Mouse (Mus musculus) C3H10T1/2 (cell line): ENCODE data around the gene Vmn1r112. TPM values are rescaled to one million over a fixed set of nuclear protein-coding genes. Genes with fewer than 3 reads are reported as not detected.

Experiments used
- polyA plus RNA-seq, 2 experiments: library from polyadenylated mRNA; unstranded; fragments of >200 nt; fragmentation: generic; extraction: Trizol; gene quantifications; one replicate each; pipeline ENCODE4 v1.2.1; 2012; ENCODE audit warnings: missing spikeins in 2 of 2

Vmn1r112 gene
- polyA plus RNA-seq = not detected

DNA sequence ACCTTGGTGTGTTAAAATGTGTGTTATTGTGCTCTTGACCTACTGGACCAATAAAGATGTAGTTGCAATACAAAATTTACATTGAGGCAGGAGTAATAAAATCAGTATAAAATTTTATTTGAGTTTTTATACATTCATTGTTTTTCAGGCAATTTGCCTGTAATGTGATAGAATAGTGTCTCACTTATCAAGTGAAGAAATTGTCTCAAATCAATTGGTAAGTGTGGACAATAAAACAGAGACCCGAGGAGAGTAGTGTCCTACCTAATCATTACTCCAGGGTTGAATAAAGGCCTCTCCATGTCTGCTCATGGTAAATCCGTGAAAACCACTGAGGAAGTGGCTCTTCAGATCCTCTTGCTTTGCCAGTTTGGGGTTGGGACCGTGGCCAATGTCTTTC lies at the start of gene Vmn1r112:
Vmn1r112 (plus strand) TSS at position 301 of the 400 bp plus-strand sequence.

DNA sequence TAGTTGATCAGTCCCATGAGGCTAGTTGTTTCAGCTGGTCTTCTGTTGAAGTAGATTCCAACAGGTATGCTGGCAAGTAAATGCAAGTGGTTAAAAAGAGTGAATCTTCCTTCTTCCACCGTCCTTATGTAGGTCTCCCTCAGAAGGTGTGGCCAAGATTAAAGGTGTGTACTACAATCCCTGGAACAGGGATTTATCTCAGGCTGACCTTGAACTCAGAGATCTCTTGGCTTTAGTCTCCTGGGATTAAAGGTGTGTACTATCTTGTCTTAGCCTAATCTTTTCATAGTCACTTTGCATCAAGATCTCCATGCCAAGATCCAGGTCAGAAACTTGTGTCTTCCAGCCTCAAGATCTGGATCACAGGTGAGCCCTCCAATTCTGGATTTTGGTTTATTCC lies 40.5 kb upstream of the Vmn1r112 start, which contains the start of gene Gm10668:
Gm10668 (minus strand) TSS at position 101 of the 400 bp plus-strand sequence.

GRCm38 (mm10) chr7:20786985-20787384 lies 16.0 kb downstream of the Vmn1r112 start, which contains the start of gene Vmn1r113:
Gene Vmn1r113, plus strand, starts transcription at chr7:20787285.

DNA sequence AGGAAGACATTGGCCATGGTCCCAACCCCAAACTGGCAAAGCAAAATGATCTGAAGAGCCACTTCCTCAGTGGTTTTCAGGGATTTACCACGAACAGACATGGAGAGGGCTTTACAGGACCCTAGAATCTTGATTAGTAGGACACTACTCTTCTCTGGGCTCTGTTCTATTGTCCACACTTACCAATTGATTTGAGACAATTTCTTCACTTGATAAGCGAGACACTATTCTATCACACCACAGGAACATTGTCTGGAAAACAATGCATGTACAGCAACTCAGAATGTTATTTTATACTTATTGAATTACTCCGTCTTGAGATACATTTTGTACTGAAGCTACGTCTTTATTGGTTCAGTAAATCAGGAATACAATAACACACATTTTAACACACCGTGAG lies 41.1 kb downstream of the Vmn1r112 start, which contains the start of gene Vmn1r114:
Vmn1r114 (minus strand) TSS at position 101 of the 400 bp plus-strand sequence.

Other genes starting within 250 kb of the Vmn1r112 start
- not detected for gene Vmn1r104, start 237.3 kb upstream of the Vmn1r112 start, polyA plus RNA-seq
- not detected for gene Gm5726, start 225.4 kb upstream of the Vmn1r112 start, polyA plus RNA-seq
- not detected for gene Gm4141, start 194.9 kb upstream of the Vmn1r112 start, polyA plus RNA-seq
- not detected for gene Gm4513, start 172.2 kb upstream of the Vmn1r112 start, polyA plus RNA-seq
- not detected for gene Vmn1r107, start 102.3 kb upstream of the Vmn1r112 start, polyA plus RNA-seq
- not detected for gene Vmn1r111, start 68.0 kb upstream of the Vmn1r112 start, polyA plus RNA-seq
- gene Gm10668, start 40.6 kb upstream of the Vmn1r112 start, polyA plus RNA-seq = not detected
- not detected for gene Vmn1r113, start 16.1 kb downstream of the Vmn1r112 start, polyA plus RNA-seq
- gene Vmn1r114, start 41.0 kb downstream of the Vmn1r112 start, polyA plus RNA-seq = not detected
- gene Vmn1r115, start 73.8 kb downstream of the Vmn1r112 start, polyA plus RNA-seq = not detected
- not detected for gene Vmn1r116, start 101.1 kb downstream of the Vmn1r112 start, polyA plus RNA-seq
- gene Vmn1r117, start 112.9 kb downstream of the Vmn1r112 start, polyA plus RNA-seq = not detected
- not detected for gene Vmn1r118, start 141.2 kb downstream of the Vmn1r112 start, polyA plus RNA-seq
- not detected for gene Vmn1r119, start 241.3 kb downstream of the Vmn1r112 start, polyA plus RNA-seq